Mouse (Mus musculus) megakaryocyte, embryonic 14.5 days (primary cell): ENCODE measurements around the gene Trim7.

ENCODE experiments used
- FLI1 ChIP-seq: IDR thresholded peaks from 2 replicates; pipeline ENCODE4 v1.6.1; 2012; ENCODE audit warnings: low read length, inconsistent platforms, mixed read lengths
- GATA1 ChIP-seq: IDR thresholded peaks from 3 replicates; pipeline ENCODE4 v1.6.1; 2012; ENCODE audit warnings: mixed read lengths, low read length, inconsistent platforms, borderline replicate concordance

DNA sequence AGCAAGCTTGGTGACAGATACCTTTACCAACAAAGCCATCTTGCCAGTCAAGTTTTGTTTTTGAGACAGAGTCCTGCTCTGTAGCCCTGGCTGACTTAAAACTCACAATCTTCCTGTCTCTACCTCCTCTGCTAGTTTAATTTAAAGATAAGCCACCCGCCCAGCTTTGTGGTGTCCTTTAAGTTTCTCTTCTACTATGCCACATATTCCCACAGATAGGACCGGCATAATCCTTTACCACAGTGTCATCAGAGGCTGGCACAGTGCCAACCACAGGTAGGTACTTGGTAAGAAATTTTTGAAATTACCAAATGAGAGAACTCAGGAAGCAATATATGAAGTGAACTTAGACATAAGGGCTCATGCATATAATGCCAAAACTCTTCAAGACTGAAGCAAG is 15.8 kb upstream of the Trim7 start:
- TF ChIP-seq GATA1 (no peak), FLI1 (no peak)
